Mouse (Mus musculus): ENCODE measurements around the gene Nptx2.

The Nptx2 gene

DNA sequence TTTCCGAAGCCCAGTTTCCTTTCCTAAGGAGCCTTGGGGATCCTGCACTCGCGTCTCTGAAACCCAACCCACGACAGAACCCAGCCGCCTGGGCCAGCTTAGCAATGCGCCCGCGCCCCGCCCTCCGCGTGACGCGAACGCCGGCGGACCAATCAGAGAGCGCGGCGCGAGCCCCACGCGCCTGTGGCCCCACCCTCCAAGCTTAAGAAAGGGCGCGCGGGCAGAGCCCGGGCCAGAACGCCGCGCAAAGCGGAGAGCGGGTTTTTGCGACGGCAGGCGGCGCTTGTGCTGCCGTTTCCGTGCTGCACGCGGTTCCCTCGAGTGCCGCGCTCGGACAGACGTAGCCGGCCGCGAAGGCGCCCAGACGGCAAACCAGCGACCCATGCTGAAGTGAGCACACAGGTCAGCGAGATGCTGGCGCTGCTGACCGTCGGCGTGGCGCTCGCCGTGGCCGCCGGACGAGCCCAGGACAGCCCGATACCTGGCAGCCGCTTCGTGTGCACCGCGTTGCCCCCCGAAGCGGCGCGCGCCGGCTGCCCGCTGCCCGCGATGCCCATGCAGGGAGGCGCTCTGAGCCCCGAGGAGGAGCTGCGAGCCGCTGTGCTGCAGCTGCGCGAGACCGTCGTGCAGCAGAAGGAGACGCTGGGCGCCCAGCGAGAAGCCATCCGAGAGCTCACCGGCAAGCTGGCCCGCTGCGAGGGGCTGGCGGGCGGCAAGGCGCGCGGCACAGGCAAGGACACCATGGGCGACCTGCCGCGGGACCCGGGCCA lies at the start of gene Nptx2:
Gene Nptx2 (plus strand): TSS at position 250 of the 770 bp plus-strand sequence.
- peak; percentile 91 for DNase-seq (ENCODE audit: low spot score in 2 of 2)

DNA sequence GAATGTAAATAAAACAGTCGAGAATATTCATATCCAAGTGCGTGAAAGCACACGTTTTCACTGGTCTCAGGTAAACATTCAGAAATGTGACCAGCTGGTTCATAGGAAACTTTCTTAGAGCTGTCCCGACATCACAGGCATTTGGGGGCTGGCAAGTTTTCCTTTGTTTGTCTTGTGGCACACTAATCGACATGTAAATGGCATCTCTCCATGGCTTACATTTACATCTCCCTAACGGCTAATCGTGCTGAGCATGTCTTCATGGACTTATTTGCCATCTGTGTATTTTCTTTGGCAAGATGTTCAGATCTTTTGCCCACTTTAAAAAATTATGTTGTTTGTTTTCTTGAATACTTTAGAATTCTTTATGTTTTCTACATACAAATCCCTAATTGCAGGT lies 49.2 kb upstream of the Nptx2 start:
- no peak for DNase-seq (ENCODE audit: low spot score in 2 of 2)

DNA sequence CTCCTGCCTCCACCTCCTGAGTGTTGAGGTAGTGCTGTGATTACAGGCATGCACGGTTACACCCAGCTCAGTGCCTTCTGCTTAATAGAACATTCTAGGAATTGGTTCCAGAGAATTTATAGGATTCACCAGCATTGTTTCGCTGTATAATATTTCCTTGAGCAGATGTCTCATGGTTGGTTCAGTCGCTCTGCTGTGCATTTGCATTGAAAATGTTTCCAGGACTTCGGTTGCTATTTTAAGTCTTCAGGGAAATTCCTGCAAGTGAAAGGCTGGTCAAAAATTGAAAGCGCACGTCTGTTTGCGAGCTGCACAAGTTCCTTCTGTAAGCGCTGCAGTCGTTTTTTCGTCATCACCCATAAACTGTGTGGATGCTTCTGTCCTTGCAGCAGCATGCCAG lies 41.5 kb upstream of the Nptx2 start:
- DNase-seq (ENCODE audit: low spot score in 2 of 2), result peak in 1 of 2 experiments; percentile 35

DNA sequence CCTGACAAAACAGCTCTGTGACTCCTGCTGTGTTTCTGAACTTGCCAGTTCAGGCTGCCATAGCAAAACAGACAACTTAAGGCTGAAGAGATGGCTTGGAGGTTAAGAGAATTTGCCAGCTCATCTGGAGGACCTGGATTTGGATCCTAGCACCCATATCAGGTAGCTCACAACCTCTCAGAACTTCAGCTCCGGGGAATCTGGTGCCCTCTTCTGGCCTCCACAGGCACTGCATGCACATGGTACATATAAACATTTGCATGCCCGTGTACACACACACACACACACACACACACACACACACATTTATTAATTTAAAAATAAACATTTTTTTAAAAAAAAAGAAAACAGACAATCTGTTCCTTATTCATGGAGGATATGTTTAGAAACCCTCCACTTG lies 40.0 kb upstream of the Nptx2 start:
- DNase-seq (ENCODE audit: low spot score in 2 of 2), result no peak

DNA sequence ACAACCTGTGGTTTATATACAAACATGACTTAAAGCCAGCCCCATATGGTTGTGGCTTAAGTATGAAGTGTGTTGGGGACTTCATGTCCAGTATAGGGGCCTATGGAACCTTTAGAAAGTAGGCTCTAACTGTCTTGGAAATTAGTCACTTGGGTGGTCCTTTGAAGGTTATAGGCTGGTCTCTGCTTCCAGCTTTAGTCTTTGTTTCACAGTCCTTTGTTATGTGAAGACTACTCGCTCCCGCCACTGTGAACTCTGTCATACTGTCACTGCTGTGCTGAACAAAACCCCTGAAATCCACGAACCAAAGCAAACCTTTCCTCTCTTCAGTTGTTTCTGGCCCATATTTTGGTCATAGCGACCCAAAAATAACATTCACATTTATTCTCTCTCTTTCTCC lies 39.5 kb upstream of the Nptx2 start:
- DNase-seq (ENCODE audit: low spot score in 2 of 2), result no peak

DNA sequence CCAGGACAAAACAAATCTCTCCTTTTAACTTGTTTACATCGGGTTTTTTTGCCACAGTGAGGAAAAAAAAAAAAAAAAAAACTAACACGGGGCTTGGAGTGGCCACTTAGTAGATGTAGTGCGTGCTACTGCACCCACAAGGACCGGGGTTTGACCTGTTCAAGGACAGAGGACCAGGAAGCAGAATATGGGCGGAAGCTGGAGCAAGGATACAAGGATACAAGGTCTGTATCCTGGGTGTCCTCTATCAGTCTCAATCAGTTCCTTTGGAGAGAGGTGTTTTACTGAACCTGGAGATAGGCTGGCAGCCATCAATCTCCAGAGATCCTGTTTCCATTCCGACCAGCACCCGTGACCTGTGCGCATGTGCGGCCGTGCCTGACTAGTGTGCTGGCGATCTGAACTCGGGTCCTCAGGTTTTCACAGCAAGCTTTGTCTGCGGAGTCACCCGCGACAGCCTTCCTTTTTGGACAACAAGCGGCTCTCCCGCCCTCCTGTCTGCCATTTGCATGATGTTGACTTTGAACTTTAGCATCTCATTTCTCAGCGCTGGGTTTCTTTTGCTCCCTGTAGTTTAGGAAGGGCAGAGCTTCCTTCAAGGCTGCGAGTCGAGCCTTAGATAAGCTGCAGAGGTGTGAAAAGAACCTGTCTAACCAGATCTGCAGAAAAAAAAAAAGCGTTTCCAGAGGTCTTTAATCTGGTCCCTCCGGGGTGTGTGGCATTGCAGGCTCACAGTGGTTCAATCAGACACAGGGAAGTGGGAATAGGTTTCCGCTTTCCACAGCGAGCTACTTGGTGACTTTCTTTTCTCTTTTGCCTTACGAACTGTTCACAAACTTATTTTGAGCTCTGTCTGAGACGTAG lies 38.8 kb upstream of the Nptx2 start:
- no peak for DNase-seq (ENCODE audit: low spot score in 2 of 2)

DNA sequence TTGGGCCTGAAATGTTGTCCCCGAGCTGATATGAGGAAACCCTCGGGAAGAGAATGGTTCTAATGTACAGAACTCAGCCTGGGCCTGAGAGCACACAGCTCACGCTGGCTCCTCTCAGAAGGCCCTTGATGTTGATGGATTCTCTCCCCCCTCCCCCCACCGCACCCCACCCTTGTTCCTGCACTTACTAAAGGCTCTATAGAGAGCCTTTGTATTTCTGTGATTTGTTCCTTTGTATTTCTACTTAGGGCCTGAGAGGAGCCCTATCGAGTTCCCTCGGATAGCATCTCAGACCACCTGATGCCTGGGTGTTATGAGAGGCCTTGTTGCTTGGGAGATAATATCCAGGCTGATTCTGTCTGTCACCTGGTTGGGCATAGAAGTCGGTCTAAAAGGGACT lies 36.3 kb upstream of the Nptx2 start:
- no peak for DNase-seq (ENCODE audit: low spot score in 2 of 2)

DNA sequence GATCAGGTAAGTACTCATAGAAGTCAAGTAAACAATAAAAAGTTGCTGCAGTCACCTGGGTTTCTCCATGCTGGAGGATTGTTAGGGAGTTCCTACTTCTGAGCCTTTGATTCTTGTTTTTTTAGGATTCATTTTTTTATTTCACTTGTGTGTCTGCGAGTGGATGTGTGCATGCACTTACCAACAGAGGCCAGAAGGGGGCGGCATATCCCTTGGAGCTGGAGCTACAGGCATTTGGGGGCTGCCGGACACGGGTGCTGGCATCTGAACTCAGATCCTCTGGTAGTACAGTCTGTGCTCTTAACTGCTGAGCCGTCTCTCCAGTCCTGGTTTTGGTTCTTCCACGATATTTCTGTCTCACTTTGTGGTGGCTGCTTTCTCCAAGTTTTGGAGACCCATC lies 31.0 kb upstream of the Nptx2 start:
- DNase-seq (ENCODE audit: low spot score in 2 of 2), result no peak

DNA sequence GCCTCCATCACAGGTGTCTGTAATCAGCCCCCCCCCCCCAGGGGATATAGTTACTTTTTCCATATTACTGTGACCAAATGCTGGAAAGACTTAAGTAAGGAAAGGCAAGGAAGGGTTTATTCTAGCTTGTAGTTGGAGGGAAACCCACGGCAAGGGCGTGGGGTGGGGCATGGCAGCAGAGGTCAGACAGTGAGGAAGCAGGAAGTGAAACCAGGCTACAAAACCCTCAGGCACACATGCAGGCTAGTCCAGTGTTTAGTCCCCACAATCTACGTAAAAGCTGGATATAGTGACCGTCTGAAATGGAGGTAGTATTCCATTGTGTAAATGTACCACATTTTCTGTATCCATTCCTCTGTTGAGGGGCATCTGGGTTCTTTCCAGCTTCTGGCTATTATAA lies 30.5 kb upstream of the Nptx2 start:
- no peak for DNase-seq (ENCODE audit: low spot score in 2 of 2)

DNA sequence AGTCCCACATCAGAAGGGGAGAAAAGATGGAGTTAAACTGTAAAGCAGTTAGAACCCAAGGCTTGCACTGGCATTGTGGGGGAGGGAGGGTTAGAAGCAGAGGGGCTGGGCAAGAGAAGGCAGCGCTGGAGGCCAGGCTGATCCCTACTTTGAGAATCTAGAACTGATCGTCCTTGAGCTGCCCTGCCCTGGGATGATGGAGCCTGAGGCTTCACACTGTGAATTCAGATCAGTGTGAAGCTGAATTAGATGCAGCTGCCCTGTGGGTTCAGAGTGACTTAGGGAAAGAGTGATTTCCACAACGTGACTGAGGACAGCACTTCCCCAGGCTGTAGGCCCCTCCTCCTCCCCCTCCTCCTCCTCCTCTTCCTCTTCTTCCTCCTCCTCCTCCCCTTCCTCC lies 25.6 kb upstream of the Nptx2 start:
- no peak for DNase-seq (ENCODE audit: low spot score in 2 of 2)

DNA sequence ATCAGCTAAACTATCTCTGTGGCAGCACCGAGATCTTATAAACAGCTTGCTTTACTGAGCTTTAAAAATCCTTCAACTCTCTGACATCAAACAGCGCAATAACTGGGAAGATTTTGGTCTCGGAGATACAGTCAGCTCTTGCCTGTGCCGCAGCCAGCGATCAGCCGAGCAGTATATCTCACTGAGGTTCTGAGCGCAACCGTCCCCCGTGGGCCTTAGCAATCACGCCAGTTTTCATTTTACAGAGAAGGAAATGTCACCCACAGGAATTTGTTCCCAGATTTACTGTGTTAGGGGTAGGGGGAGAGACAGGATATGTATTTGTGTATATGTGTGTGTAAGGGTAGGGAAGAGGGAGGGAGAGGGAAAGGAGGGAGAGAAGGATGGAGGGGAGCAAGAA lies 20.9 kb upstream of the Nptx2 start:
- no peak for DNase-seq (ENCODE audit: low spot score in 2 of 2)

DNA sequence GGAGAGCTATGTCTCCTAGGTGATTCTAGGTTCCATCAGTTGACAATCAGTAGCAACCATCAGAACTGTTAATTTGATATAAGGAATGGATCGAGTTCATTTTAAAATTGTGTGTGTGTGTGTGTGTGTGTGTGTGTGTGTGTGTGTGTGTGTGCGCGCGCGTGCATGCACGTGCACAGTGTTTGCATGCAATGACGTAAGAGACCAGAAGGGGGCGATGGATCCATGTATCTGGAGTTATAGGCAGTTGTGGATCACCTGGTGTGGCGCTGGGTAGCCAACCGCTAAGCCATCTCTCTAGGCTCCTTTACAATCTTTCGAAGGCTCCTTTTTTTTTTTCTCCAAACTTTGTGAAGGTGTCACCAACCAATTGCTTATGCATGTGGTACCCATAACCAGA lies 16.6 kb upstream of the Nptx2 start:
- DNase-seq (ENCODE audit: low spot score in 2 of 2), result no peak

DNA sequence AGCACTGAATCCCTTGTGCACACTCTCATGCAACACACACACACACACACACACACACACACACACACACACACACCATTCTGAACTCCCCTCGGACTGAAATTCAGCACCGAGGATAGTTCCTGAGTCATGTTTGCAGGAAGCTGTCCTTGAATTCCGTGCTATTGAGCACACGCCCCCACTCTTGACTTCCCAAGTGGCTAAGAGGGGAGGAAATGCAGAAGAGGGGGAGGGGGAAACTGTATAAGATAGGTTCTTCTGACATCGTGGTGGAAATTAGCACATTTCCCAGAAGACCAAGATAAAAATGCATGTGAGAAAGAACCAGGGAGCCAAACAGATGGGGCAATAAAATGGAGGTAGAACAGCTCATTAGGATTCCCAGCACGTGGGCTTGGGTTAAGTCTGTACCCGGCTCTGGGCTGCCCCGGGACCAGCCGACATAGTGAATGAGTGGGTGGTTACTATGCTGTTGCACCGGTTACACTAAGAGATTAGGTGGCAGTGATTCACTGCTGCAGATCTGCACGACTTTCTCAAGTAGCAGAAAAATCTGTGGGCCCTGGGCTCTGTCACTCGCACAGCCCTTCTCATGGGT lies 2.9 kb upstream of the Nptx2 start:
- peak; percentile 29 to 40 for DNase-seq (ENCODE audit: low spot score in 2 of 2)

DNA sequence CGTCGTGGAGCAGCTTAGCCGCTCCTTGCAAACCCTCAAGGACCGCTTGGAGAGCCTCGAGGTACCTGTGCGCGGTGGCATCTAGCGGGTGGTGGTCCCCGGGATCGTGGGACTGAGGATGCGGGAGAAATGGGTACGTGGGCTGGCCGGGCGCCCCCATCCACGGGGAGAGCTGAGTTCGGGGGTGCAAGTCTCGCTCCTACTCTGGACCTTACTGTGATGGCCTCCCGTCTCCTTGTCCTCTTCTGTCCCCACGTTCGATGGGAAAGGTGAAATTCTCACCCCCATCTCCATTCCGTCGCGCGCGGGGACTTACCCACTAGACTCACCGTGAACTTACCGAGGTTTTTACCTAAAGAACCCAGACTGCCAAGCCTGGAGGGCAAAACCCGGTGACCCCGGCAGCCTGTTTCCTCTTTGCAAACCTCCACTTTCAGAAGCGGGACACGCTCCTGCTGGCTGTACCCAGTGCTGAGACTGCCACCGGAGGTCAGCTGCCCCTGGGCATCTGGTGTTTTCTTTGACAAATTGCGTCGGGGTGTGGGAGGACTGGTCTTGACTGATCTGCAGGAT lies 807 bp downstream of the Nptx2 start:
- no peak for DNase-seq (ENCODE audit: low spot score in 2 of 2)

DNA sequence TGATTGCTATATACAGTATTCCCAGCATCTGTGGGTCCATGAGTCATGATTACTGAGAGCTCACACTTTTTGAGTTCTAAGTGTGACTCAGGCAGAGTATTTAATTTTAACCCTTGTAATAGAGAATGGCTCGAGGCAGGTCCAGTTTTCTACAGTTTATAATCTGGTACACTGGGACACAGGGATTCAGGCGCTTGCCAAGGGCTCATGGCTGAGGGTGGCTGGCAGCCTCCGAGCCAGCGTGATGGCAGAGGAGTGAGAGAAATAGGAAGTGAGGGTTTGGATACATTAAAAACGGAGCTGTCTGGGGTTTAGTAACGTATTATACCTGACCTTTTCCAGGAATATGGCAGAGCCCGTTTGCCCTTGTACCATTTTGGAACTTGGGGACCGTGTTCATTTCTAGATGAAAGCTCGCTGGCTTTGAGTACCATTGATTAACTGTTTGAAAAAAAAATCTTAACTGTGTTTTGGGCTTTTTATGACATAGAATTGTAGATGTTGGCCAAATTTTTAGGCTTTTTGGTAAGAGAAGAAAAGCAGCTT lies 1.7 kb downstream of the Nptx2 start:
- DNase-seq (ENCODE audit: low spot score in 2 of 2), result no peak

DNA sequence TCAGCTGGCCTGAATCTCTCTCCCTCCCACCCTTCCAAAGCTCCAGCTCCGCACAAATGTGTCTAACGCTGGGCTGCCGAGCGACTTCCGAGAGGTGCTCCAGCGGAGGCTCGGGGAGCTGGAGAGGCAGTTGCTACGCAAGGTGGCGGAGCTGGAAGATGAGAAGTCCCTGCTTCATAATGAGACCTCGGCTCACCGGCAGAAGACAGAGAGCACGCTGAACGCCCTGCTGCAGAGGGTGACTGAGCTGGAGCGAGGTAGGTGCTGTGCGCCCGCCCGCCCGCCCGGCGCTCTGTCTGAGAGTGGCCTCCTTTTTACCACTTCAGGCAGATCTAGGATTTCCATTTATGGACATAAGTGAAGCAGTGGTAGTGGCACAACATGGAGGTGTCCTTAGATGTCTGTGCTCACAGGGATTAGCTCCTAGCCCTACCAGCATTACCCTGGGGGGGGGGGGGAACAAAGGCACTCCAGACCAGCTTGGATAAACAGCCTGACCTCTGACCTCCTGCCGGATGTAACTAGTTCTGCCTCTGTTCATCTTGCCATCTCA lies 2.5 kb downstream of the Nptx2 start:
- DNase-seq (ENCODE audit: low spot score in 2 of 2), result peak; percentile 46 to 56

DNA sequence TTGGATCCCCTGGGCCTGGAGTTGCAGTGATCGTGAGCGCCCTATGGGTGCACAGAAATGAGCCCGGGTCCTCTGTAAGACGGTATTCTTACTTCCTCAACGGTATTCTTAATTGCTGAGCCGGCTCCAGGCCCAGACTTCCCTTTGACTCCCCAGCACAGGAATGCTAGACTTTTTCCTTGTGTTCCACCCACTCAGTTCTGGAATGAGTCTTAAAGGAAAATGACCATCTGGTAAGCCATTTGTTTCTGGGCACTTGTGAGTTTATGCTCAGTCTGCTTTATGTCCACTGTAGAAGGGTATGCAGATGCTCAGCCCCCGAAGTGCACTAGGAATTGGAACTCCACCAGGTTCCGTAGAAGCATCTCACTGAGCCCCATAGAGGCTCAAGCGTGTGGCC lies 4.3 kb downstream of the Nptx2 start:
- DNase-seq (ENCODE audit: low spot score in 2 of 2), result peak; percentile 34 to 59

DNA sequence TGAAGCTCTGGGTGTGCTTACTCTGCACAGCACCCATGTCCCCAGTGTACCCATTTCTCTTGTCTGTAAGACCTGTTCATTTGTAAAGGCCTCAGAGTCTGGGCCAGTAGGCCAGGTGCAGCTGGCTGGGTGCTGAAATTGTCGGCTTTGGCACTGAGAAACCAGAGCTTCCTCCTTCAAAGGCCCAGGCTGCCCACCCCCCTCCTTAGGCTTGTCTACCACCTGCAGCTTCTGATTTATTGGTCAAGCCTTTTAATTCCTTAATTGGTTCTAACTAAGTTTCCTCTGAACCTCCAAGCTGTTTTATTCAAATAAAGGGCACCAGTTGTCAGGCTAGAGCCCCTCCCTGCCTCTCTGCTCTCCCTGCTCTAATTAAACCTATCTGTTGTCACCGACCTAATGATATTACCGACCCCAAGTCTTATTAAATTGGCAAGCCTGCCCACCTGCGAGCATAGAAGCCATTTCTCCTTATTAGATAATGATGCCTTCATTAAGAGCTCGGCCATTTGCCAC lies 5.0 kb downstream of the Nptx2 start:
- no peak for DNase-seq (ENCODE audit: low spot score in 2 of 2)

DNA sequence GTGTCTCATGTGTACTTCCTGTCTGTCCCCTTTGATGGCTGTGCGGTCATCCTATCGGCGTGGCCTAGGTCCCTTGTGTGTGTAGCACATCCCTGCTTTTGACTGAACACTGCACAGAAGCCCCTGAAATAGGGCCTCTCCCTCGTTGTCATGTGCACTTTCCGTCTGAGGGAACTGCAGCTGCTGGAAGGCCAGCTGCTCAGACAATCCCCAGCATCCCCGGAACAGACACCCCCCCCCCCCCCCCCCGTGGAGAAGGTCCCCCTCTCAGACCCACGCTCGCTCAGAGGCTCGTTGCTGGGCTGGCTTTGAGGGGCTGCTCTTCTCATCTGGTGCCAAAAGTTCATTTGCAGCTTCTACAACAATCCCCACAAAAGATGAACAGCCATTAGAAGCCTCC lies 11.0 kb downstream of the Nptx2 start:
- DNase-seq (ENCODE audit: low spot score in 2 of 2), result no peak

DNA sequence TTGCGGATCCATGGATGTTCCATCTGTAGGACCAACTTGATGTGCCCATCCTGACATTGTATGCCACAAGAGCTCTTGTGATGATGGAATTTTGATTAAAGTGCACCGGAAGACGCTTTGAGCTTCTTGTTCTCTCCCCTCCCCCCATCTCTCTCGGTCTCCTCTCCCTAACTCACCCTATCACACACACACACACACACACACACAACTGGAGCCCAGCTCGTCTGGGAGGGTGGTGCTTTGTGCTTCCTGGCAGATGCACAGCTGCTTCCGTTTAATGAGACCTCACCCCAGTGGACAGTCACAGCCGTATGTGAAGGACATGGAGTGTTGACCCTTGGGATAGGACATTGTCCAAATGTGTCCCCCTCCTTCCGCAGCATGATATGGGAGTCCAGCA lies 11.7 kb downstream of the Nptx2 start:
- no peak for DNase-seq (ENCODE audit: low spot score in 2 of 2)

DNA sequence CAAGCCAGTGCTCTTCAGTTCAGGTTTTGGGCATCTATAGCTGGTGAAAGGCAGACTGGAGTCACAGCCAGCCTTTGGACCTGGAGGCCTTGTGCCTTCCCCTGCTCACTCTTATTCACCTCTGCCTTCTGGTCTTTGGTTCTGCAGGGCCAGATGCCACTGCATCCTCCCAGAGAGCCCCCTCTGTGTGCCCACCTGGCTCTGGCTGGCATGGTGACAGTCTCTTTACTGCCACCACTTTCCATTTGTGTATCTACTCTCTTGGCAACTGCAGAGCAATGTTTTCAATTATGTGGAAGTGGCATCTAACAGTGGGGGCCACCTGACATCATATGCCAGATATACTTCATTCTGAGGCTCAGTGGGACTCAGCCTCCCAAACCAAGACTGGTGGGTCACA lies 12.8 kb downstream of the Nptx2 start:
- no peak for DNase-seq (ENCODE audit: low spot score in 2 of 2)

DNA sequence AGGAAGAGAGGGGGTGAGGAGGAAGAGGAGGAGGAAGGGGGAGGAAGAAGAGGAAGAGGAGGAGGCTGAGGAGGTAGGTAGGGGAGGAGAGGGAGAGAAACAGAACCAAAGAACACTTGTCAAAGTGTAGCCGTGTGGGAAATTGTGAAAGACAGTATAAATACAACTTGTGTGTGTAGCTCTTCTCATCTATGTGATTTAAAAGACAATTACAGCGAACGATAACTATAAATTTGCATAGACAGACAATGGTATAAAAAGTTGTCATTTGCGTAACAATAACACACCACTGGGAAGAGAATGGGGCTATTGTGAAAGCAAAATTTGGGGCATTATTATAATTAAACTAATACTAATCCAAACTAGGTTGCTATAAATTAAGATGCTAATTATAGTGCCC lies 20.0 kb downstream of the Nptx2 start:
- DNase-seq (ENCODE audit: low spot score in 2 of 2), result no peak
